Mouse (Mus musculus) embryonic fibroblast, embryonic 13.5 days (primary cell): Measurements from ENCODE around the gene Gm14085.

ENCODE experiments used
- CTCF ChIP-seq: IDR thresholded peaks from 2 replicates; pipeline ENCODE4 v1.5.1; 2011; ENCODE audit warnings: mild to moderate bottlenecking, control low read depth, low read length, moderate library complexity, borderline replicate concordance; ENCODE audit not compliant: insufficient read depth
- POLR2A ChIP-seq: IDR thresholded peaks from 2 replicates; pipeline ENCODE4 v1.6.1; 2011; ENCODE audit warnings: low read depth, mild to moderate bottlenecking, control low read depth, low read length, moderate library complexity

GRCm38 (mm10) chr2:122467351-122468013, 17.3 kb upstream of the Gm14085 start:
- peak; percentile 54 for TF ChIP-seq CTCF
- no peak for TF ChIP-seq POLR2A
